Mouse (Mus musculus): ENCODE data around the gene Kif26a. TPM values are rescaled to one million over a fixed set of nuclear protein-coding genes. Genes with fewer than 3 reads are reported as not detected.

Kif26a gene
- polyA plus RNA-seq, 1 experiment from 2014 or later, result 10.9 TPM

GRCm38 (mm10) chr12:112112686-112113396 is 33.2 kb upstream of the Kif26a start:
- ATAC-seq, result peak; percentile 14; the same call in 1 of the 2 replicates
- 0 out of 2 replicates have a peak, but pooled peaks cover 13% of the 10 kb centered on the region for H3K4me1 ChIP-seq
- no peak overlapping the region for H3K4me3 ChIP-seq
- H3K9me3 ChIP-seq (replicated peaks), result no peaks in the 10 kb centered on the region
- WGBS, result 17% methylated on average over 13 of the region's 13 CpGs
- no peak overlapping the region for H3K27ac ChIP-seq
- H3K36me3 ChIP-seq (ENCODE audit: poor library complexity, severe bottlenecking), result no peaks in the 10 kb centered on the region
- H3K27me3 ChIP-seq, result peaks cover 3% of the 10 kb centered on the region; the same call in 1 of the 2 replicates
- no peak overlapping the region for H3K9ac ChIP-seq
- H3K4me2 ChIP-seq, result no peak overlapping the region

GRCm38 (mm10) chr12:112113710-112114109 is 32.3 kb upstream of the Kif26a start:
- Histone ChIP-seq H3K27ac (no peak overlapping the region), H3K4me2 (no peak overlapping the region), H3K9me3 (replicated peaks) (no peaks in the 10 kb centered on the region), H3K4me3 (no peak overlapping the region), H3K27me3 (peaks cover 3% of the 10 kb centered on the region; the same call in 1 of the 2 replicates), H3K36me3 (ENCODE audit: poor library complexity, severe bottlenecking) (no peaks in the 10 kb centered on the region), H3K4me1 (0 out of 2 replicates have a peak, but pooled peaks cover 13% of the 10 kb centered on the region), H3K9ac (no peak overlapping the region)
- WGBS, result 10% methylated on average over 7 of the region's 7 CpGs
- ATAC-seq, result peak; percentile 71; the same call in 1 of the 2 replicates

- no peak overlapping the region for H3K9ac ChIP-seq
- H3K4me2 ChIP-seq, result no peak overlapping the region
- no peaks in the 10 kb centered on the region; the same call in 1 of the 2 replicates for H3K27me3 ChIP-seq
- no peak overlapping the region for H3K4me3 ChIP-seq
- ATAC-seq, result no peak
- no peak overlapping the region for H3K27ac ChIP-seq
- H3K36me3 ChIP-seq (ENCODE audit: poor library complexity, severe bottlenecking), result no peaks in the 10 kb centered on the region
- 0 out of 2 replicates have a peak, but pooled peaks cover 13% of the 10 kb centered on the region for H3K4me1 ChIP-seq
- WGBS, result 82% methylated on average over 5 of the region's 5 CpGs
- no peaks in the 10 kb centered on the region for H3K9me3 ChIP-seq (replicated peaks)
Measured at GRCm38 (mm10) chr12:112117006-112117405, 29.0 kb upstream of the Kif26a start.

GRCm38 (mm10) chr12:112117649-112118048 is 28.4 kb upstream of the Kif26a start:
- H3K4me1 ChIP-seq, result 0 out of 2 replicates have a peak, but pooled peaks cover 13% of the 10 kb centered on the region
- no peaks in the 10 kb centered on the region for H3K9me3 ChIP-seq (replicated peaks)
- WGBS, result 82% methylated on average over 7 of the region's 7 CpGs
- H3K27me3 ChIP-seq, result no peaks in the 10 kb centered on the region
- H3K4me3 ChIP-seq, result no peak overlapping the region
- no peak overlapping the region for H3K27ac ChIP-seq
- H3K9ac ChIP-seq, result no peak overlapping the region
- H3K36me3 ChIP-seq (ENCODE audit: poor library complexity, severe bottlenecking), result no peaks in the 10 kb centered on the region
- ATAC-seq, result no peak
- H3K4me2 ChIP-seq, result no peak overlapping the region

- Histone ChIP-seq H3K27ac (no peak overlapping the region), H3K36me3 (ENCODE audit: poor library complexity, severe bottlenecking) (no peaks in the 10 kb centered on the region), H3K4me2 (no peak overlapping the region), H3K9ac (no peak overlapping the region), H3K4me3 (no peak overlapping the region), H3K27me3 (no peaks in the 10 kb centered on the region), H3K4me1 (no peaks in the 10 kb centered on the region), H3K9me3 (replicated peaks) (no peaks in the 10 kb centered on the region)
- 81% methylated on average over 3 of the region's 3 CpGs for WGBS
- ATAC-seq, result no peak
Measured at GRCm38 (mm10) chr12:112121188-112121587, 24.8 kb upstream of the Kif26a start.

- Histone ChIP-seq H3K27me3 (peaks cover 15% of the 10 kb centered on the region), H3K4me3 (no peak overlapping the region), H3K4me1 (peaks cover 14% of the 10 kb centered on the region), H3K9me3 (replicated peaks) (no peaks in the 10 kb centered on the region), H3K9ac (no peak overlapping the region), H3K36me3 (ENCODE audit: poor library complexity, severe bottlenecking) (no peaks in the 10 kb centered on the region), H3K4me2 (no peak overlapping the region), H3K27ac (no peak overlapping the region)
- 86% methylated on average over 14 of the region's 14 CpGs for WGBS
- ATAC-seq, result no peak
Measured at GRCm38 (mm10) chr12:112125903-112126302, 20.1 kb upstream of the Kif26a start.

- WGBS, result 67% methylated on average over 14 of the region's 14 CpGs
- ATAC-seq, result no peak
- Histone ChIP-seq H3K27me3 (peaks cover 27% of the 10 kb centered on the region), H3K27ac (no peak overlapping the region), H3K9me3 (replicated peaks) (no peaks in the 10 kb centered on the region), H3K4me1 (peaks cover 16% of the 10 kb centered on the region), H3K36me3 (ENCODE audit: poor library complexity, severe bottlenecking) (no peaks in the 10 kb centered on the region), H3K9ac (no peak overlapping the region), H3K4me3 (no peak overlapping the region), H3K4me2 (no peak overlapping the region)
Measured at GRCm38 (mm10) chr12:112126931-112127635, 18.9 kb upstream of the Kif26a start.

GRCm38 (mm10) chr12:112128526-112128925 is 17.5 kb upstream of the Kif26a start:
- ATAC-seq, result no peak
- Histone ChIP-seq H3K4me1 (peaks cover 16% of the 10 kb centered on the region), H3K9ac (no peak overlapping the region), H3K9me3 (replicated peaks) (no peaks in the 10 kb centered on the region), H3K4me2 (no peak overlapping the region), H3K27ac (no peak overlapping the region), H3K27me3 (peaks cover 41% of the 10 kb centered on the region), H3K4me3 (no peak overlapping the region), H3K36me3 (ENCODE audit: poor library complexity, severe bottlenecking) (no peaks in the 10 kb centered on the region)
- 87% methylated on average over 4 of the region's 4 CpGs for WGBS

- Histone ChIP-seq H3K9me3 (replicated peaks) (no peaks in the 10 kb centered on the region), H3K4me2 (peak overlapping the region; percentile 90; the same call in 1 of the 2 replicates), H3K4me1 (peaks cover 16% of the 10 kb centered on the region), H3K4me3 (no peak overlapping the region), H3K27me3 (peaks cover 42% of the 10 kb centered on the region), H3K27ac (no peak overlapping the region), H3K9ac (no peak overlapping the region), H3K36me3 (ENCODE audit: poor library complexity, severe bottlenecking) (no peaks in the 10 kb centered on the region)
- WGBS, result 74% methylated on average over 6 of the region's 6 CpGs
- no peak for ATAC-seq
Measured at GRCm38 (mm10) chr12:112129300-112129856, 16.6 kb upstream of the Kif26a start.

- Histone ChIP-seq H3K4me1 (peaks cover 16% of the 10 kb centered on the region), H3K4me3 (peak overlapping the region; percentile 60), H3K4me2 (peak overlapping the region; percentile 90), H3K27ac (no peak overlapping the region), H3K27me3 (peaks cover 42% of the 10 kb centered on the region), H3K9me3 (replicated peaks) (no peaks in the 10 kb centered on the region), H3K9ac (peak overlapping the region; percentile 82), H3K36me3 (ENCODE audit: poor library complexity, severe bottlenecking) (no peaks in the 10 kb centered on the region)
- peak; percentile 82 for ATAC-seq
- whole genome bisulfite sequencing, result under 1% methylated on average over 74 of the region's 79 CpGs
Measured at GRCm38 (mm10) chr12:112130161-112130860, 15.7 kb upstream of the Kif26a start.

GRCm38 (mm10) chr12:112130957-112131356 is 15.1 kb upstream of the Kif26a start:
- Histone ChIP-seq H3K4me3 (peak overlapping the region; percentile 60), H3K9ac (peak overlapping the region; percentile 82; the same call in 1 of the 2 replicates), H3K4me1 (peaks cover 16% of the 10 kb centered on the region), H3K36me3 (ENCODE audit: poor library complexity, severe bottlenecking) (no peaks in the 10 kb centered on the region), H3K27ac (no peak overlapping the region), H3K9me3 (replicated peaks) (no peaks in the 10 kb centered on the region), H3K4me2 (peak overlapping the region; percentile 90), H3K27me3 (peaks cover 42% of the 10 kb centered on the region)
- WGBS, result 9% methylated on average over 31 of the region's 32 CpGs
- ATAC-seq, result peak; percentile 27; the same call in 1 of the 2 replicates
